Mouse (Mus musculus) duodenum, adult 2 months (tissue): ENCODE measurements around the gene Dnajc28. TPM values are rescaled to one million over a fixed set of nuclear protein-coding genes. Genes with fewer than 3 reads are reported as not detected.

Experiments used
- polyA plus RNA-seq: library from polyadenylated mRNA; depleted of rRNA; stranded (reverse); fragments of >200 nt; gene quantifications from 2 replicates; pipeline ENCODE4 v1.2.3, GENCODE M21; 2012; ENCODE audit warnings: low replicate concordance; rRNA removed

Dnajc28 gene
- 0.04 TPM in 1 of 2 replicates, not detected in the other for polyA plus RNA-seq

GRCm38 (mm10) chr16:91618511-91619501 lies at the start of gene Dnajc28:
Gene Dnajc28 (minus strand): TSS chr16:91619026.

GRCm38 (mm10) chr16:91647461-91648219 lies 28.8 kb upstream of the Dnajc28 start, which contains the start of gene Son:
Gene Son (plus strand): TSS chr16:91647506.

GRCm38 (mm10) chr16:91646681-91647419 lies 28.0 kb upstream of the Dnajc28 start, which contains the start of gene Gart:
Gene Gart (minus strand): TSS chr16:91646952.

GRCm38 (mm10) chr16:91597672-91598010 lies 21.2 kb downstream of the Dnajc28 start, which contains the start of gene Tmem50b:
Gene Tmem50b (minus strand): TSS chr16:91597800.

Other genes starting within 250 kb of the Dnajc28 start
- 36.6 and 65.0 TPM in 2 replicates for gene Ifnar2, start 246.2 kb downstream of the Dnajc28 start, polyA plus RNA-seq
- not detected in 2 replicates for gene Gm21970, start 227.3 kb downstream of the Dnajc28 start, polyA plus RNA-seq
- gene Il10rb, start 212.9 kb downstream of the Dnajc28 start, polyA plus RNA-seq = 26.6 and 65.6 TPM in 2 replicates
- 7.5 and 9.3 TPM in 2 replicates for gene Ifnar1, start 133.8 kb downstream of the Dnajc28 start, polyA plus RNA-seq
- gene Ifngr2, start 72.0 kb downstream of the Dnajc28 start, polyA plus RNA-seq = 67.5 and 273 TPM in 2 replicates
- 17.5 and 18.8 TPM in 2 replicates for gene Tmem50b, start 21.2 kb downstream of the Dnajc28 start, polyA plus RNA-seq
- 9.2 and 12.8 TPM in 2 replicates for gene Gart, start 27.9 kb upstream of the Dnajc28 start, polyA plus RNA-seq
- 23.0 and 36.8 TPM in 2 replicates for gene Son, start 28.5 kb upstream of the Dnajc28 start, polyA plus RNA-seq
- 6.0 and 10.7 TPM in 2 replicates for gene Donson, start 69.7 kb upstream of the Dnajc28 start, polyA plus RNA-seq
- 6.6 and 7.1 TPM in 2 replicates for gene Cryzl1, start 109.9 kb upstream of the Dnajc28 start, polyA plus RNA-seq
- gene Itsn1, start 110.3 kb upstream of the Dnajc28 start, polyA plus RNA-seq = 13.6 and 18.3 TPM in 2 replicates